Mouse (Mus musculus) adrenal gland, adult 2 months (tissue): ENCODE data around the gene Sash3. TPM values are rescaled to one million over a fixed set of nuclear protein-coding genes. Genes with fewer than 3 reads are reported as not detected.
"Not testable (repeated sequence)": the region's sequence is repeated elsewhere in the genome, so short reads cannot be mapped to it uniquely, and the experiment has no call there.

ENCODE experiments used
- DNase-seq: peaks from one replicate; pipeline ENCODE4 v3.0.0; 2021
- polyA plus RNA-seq: library from polyadenylated mRNA; depleted of rRNA; stranded (reverse); fragments of >200 nt; gene quantifications from 2 replicates; pipeline ENCODE4 v1.2.3, GENCODE M21; 2012; rRNA removed
- total RNA-seq, 2 experiments: library from RNA; stranded (reverse); gene quantifications; 2 replicates each; pipeline ENCODE4 v1.2.3; 2021

The Sash3 gene
- total and polyA plus RNA-seq, 3 experiments = 1.2 to 1.6 (median 1.3) TPM

DNA sequence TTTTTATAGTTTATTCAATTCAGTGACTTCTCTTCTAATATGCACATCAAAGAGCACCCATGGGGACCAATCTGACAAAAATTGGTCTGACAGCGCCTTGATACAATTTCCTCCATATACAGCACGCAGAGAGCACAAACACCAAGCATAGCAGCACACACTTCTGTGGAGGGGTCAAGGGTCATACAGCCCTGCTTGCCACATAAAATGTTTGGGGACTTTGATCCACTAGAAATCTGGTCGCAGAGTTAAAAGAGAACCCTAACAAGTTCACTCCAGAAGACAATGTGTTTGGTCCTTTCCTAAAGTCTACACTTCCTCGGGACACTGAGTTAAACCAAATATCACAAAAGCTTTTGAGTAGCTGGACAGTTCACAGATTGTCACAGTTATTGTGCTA lies 56.8 kb downstream of the Sash3 start:
- DNase-seq = no peak

DNA sequence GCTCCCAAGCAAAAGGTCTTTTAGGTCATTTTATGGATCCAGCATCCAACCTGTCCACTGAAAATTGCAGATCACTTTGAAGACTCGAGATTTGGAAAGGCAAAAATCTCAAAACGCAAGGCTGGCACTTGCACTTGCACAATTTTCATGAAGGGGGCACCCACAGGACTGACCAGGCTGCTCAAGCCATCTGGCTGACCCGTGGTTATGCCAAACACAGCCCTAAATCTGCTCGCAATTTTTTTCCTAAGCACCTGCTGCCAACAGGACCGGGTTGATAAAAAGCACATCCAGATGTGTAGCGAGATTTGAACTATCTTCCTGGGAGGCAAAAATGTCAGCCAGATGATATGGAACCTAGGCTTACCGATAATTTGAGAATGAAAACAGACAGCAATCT lies 57.5 kb downstream of the Sash3 start:
- no peak for DNase-seq

DNA sequence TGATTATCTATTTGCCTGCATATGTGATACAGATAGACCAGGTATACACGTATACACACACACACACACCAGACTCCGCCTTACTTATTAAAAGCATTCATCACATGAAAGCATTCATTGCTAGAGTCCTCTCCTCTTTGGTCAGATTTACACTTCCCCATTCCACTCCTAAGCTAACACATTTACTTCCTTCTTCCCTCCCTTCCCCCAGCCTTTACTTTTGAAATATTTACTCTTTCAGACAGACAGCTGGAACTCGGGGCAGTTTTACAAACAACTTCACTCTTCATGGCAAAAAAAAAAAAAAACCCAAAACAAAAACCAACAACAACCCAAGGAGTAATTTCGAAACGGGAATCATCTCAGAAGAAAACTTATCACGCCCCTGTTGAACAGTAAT lies 58.2 kb downstream of the Sash3 start:
- no peak for DNase-seq

DNA sequence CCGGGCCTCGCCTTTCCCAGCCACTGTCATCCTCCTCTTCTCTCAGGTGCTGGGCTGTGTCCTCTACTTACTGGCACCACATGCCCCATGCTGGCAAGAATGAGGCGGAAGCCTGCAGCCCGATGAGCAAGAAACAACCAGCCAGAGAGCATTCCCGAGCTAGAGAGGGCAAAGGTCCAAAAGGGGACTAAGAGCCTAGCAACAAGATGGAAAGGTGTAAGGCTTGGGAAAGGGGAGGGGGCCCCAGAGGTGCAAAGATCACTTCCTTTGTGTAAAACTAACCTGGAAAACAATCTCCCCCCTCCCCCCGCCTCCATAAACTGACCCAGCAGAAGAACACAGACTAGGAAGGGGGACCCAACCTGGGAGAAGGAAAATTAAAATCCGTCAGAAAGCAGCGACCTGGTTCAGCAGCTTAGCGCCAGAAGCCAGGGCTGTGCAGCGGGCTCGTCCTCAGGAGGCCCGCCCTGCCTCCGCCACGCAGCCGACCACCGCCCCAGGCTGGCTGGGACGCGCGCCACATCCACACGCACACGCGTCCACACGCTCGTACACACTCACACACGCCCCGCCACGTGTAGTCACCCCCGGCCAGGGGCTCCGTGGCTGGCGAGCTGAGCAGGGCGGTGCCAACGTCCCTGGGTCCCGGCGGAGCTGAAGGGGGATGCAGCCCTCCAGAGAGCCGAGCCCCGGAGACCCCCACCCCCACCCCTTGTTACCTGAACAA lies 61.7 kb downstream of the Sash3 start:
- DNase-seq = peak; percentile 38

DNA sequence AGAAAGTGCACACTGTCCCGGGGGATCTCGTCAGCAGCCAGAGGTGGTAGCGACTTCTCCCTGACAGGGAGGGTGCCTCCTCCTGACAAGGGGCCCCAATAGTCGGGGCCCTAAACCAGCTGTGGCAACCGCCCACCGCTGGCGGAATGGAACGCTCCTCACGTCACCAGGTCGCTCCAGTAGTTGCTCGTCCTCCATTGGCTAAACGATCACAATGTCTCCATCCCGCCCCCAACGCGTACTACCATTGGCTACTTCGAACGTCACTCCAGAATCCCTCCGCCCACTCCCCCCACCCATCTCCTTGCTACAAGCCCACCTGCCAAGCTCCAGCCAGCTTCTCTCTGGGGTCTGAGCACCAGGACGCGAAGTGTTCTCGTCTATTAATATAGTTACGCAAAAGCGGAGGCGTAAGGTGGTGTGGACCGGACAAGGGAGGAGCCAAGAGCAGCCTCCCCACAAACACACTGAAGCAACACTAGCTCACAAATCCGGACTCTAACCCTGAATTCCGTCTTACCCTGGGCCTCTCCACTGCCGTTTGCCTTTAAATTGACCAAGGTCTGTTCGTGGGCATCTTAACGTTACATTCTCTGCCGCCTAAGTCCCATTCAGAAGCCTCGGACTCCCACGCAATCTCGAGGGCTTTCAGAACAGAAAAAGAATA lies 62.4 kb downstream of the Sash3 start, which contains the start of gene Zdhhc9:
TSS of gene Zdhhc9 (minus strand) at position 360 of the 667 bp plus-strand sequence.
- peak; percentile 91 for DNase-seq

DNA sequence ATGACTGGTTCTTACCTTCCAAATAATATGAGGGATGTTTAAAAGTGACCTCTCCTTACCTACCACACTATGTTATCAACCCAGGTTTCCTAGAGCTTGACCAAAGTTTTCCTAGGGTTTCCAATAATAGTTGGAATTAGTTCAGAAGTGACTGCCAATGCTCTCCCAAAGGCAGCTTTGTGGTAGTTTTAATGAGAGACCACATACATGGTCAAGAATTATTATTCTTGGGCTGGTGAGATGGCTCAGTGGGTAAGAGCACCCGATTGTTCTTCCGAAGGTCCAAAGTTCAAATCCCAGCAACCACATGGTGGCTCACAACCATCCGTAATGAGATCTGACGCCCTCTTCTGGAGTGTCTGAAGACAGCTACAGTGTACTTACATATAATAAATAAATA lies 63.5 kb downstream of the Sash3 start:
- DNase-seq = not testable (repeated sequence)

Other genes starting within 250 kb of the Sash3 start
- gene Ocrl, start 234.0 kb upstream of the Sash3 start, total RNA-seq = 10 to 100 TPM; 42.7 to 45.6 TPM
- 15.2 and 17.0 TPM in 2 replicates for gene Ocrl, start 234.0 kb upstream of the Sash3 start, polyA plus RNA-seq
- 1 to 10 TPM; 1.6 to 5.0 TPM for gene Apln, start 111.6 kb upstream of the Sash3 start, total RNA-seq
- gene Apln, start 111.6 kb upstream of the Sash3 start, polyA plus RNA-seq = 3.1 and 8.3 TPM in 2 replicates
- gene Xpnpep2, start 37.7 kb upstream of the Sash3 start, total RNA-seq = 1 to 10 TPM; 1.4 to 1.6 TPM
- 0.59 and 1.1 TPM in 2 replicates for gene Xpnpep2, start 37.7 kb upstream of the Sash3 start, polyA plus RNA-seq
- gene Zdhhc9, start 62.4 kb downstream of the Sash3 start, total RNA-seq = 10 to 100 TPM; 17.7 to 22.3 TPM
- gene Zdhhc9, start 62.4 kb downstream of the Sash3 start, polyA plus RNA-seq = 10.3 and 10.9 TPM in 2 replicates
- gene Utp14a, start 110.4 kb downstream of the Sash3 start, total RNA-seq = 10 to 100 TPM; 12.5 to 19.5 TPM
- gene Utp14a, start 110.4 kb downstream of the Sash3 start, polyA plus RNA-seq = 0.42 and 0.48 TPM in 2 replicates
- 10 to 100 TPM in 1 of 2 experiments, 1 to 10 TPM in 1; 9.4 to 11.5 TPM for gene Bcorl1, start 194.9 kb downstream of the Sash3 start, total RNA-seq
- 3.6 and 5.2 TPM in 2 replicates for gene Bcorl1, start 194.9 kb downstream of the Sash3 start, polyA plus RNA-seq